Mouse (Mus musculus): Measurements from ENCODE around the gene Cdt1.
A peak's percentile ranks its signal among the peaks of the same experiment; 100 is the strongest.

Gene Cdt1

GRCm38 (mm10) chr8:122567361-122568108, at the start of gene Cdt1:
TSS of gene Cdt1 (plus strand) at chr8:122568015.
- DNase-seq, result peak; percentile 96

DNA sequence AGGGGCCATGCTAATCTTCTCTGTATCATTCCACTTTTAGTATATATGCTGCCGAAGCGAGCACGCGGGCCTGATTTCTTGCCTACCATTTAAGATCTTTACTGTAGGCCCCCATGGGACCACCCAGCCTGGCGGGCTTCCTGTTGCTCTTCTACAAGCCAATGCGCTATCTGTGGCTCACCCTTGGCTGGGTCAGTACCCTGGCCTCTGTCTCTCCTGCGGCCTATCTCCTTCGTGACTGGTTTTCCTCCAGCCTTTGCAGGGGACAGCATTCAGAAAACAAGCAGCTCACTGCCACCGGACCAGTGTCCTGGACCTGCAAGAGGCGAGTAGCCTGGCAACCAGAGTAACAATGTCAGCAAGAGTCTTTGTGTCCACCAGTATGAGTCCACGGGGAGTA, 47.2 kb upstream of the Cdt1 start:
- no peak for DNase-seq

GRCm38 (mm10) chr8:122522796-122523651, 44.8 kb upstream of the Cdt1 start:
- DNase-seq, result no peak

GRCm38 (mm10) chr8:122523652-122524360, 44.0 kb upstream of the Cdt1 start:
- peak; percentile 24 for DNase-seq

DNA sequence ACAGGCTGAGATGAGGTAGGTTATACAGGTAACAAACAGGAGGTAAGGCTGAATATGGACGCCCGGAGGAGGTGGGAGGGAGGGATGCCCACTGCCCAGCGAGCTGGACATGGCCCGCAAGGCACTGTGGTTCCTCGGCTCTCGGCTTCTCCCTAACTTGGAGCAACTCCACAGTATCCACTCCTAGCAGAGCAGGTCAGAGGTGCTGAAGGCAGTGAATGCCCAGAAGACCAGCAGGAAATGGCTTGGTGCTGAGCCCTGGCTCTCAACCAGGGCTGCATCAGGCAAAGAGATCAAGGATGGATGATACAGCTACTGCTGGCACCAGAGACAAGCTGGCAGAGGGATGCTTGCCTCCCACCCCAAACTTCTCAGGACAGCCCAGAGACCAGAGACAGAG, 43.3 kb upstream of the Cdt1 start:
- no peak for DNase-seq

DNA sequence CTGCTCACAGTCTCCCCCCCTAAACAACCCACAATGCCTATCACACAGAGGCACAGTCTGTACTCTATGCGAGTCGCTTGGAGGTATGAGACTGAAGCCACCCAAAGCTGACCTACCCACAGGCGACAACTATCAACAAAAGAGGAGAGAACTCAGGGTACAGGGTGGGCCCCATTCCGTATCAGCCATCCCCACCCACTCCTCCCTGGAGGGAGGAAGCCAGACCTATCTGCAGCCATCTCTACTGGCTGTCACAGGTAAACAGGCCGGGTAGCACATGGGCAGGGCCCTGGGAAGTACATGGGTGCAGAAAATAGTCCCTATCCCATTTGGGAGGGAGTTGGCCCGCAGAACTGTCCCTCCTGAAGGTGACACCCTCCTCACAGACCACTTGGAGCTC, 42.8 kb upstream of the Cdt1 start:
- no peak for DNase-seq

- no peak for DNase-seq
Measured at GRCm38 (mm10) chr8:122526084-122526483, 41.7 kb upstream of the Cdt1 start.

- DNase-seq, result no peak
Measured at GRCm38 (mm10) chr8:122526526-122527170, 41.2 kb upstream of the Cdt1 start.

GRCm38 (mm10) chr8:122527937-122528336, 39.9 kb upstream of the Cdt1 start:
- DNase-seq, result no peak

DNA sequence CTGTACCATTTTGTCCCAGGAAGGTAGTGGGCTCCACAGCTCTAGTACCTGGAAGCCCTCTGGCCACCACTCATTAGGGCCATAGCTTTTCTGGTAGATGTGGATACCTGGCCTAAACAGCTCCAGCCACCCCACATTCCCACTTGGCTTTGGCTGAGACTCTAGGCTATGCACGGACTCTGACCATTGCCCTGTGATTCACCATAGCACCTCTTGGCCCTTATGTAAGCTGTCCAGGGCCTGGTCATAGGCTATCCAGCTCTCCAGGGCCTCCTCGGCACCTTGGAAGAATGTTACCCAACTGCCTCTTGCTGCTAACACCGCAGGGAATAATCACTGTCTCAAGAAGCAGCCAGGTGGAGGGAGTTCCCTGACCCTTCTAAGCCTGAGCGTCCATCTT, 38.7 kb upstream of the Cdt1 start:
- DNase-seq, result no peak

DNA sequence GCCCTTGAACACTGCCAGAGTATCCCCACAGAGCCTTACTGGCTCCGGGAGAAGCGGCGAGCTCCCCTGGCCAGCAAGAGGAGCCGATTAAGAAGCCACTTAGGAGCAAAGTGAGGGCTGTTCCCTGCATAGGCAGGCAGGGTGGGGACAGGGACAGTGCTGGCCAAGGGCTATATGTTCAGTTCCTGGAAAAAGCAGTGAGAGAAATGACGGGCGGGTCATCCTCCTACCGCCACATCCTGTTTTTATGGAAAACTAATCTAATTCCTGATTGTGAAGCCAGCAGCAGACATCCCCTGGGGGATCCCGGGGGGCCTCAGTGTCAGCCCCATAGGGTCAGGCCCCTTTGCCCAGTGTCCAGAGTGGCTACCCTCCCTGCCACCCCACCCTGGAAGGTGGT, 36.5 kb upstream of the Cdt1 start:
- DNase-seq, result no peak

DNA sequence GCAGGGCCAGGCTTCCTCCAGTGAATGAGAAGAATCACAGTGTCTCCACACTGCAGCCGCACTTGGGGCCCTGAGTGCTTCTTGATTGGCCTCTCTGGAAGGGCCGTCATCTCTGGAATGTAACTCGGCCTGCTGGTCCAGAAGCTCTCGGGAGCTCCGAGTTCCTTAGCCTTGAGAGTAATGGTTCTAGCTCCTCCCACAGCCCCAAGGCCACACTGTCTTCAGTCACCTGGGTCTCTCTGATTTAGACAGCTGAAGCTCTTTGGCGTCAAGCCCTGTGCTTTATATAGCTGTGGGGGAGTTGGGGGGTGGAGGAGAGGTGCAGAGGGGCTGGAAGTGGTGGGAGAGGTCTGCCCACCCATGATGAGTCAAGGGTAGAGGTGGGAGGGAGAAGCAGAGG, 30.8 kb upstream of the Cdt1 start:
- DNase-seq, result no peak

DNA sequence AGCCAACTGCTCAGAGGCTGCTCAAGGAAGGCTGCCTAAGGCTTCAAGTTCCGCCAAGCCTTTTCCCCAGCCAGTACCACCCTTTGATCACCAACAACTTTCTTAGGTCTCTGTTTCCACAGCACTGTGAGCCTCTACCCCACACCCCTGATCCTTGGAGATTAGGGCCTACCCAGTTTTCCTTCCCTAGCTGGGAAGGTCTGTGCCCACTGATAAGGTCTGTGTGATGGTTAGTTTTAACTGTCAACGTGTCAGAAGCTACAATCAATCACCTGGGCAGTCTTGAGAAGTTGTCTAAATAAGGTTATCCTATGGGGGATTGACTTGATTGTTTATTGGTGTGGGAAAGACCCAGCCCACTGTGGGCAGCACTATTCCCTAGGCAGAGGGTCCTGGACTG, 30.0 kb upstream of the Cdt1 start:
- no peak for DNase-seq

- no peak for DNase-seq
Measured at GRCm38 (mm10) chr8:122538310-122539076, 29.3 kb upstream of the Cdt1 start.

DNA sequence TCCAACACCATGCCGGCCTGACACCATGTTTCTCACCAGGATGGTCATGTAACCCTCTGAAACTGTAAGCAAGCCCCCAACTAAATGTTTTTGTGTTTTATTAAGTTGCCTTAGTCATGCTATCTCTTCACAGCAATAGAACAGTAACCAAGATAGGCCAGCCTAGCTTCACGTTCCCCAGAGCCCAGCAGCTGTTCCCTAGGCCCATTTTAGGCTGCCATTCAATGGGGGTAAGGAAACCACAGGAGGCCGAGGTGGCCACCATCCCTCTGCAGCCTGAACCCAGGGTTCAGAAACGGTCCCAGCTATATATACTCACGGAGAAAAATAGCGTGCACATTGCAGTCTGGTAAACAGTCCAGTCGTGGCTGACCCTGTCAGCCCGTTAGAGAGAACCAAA, 23.7 kb upstream of the Cdt1 start:
- DNase-seq, result no peak

- DNase-seq, result no peak
Measured at GRCm38 (mm10) chr8:122546066-122546755, 21.6 kb upstream of the Cdt1 start.

DNA sequence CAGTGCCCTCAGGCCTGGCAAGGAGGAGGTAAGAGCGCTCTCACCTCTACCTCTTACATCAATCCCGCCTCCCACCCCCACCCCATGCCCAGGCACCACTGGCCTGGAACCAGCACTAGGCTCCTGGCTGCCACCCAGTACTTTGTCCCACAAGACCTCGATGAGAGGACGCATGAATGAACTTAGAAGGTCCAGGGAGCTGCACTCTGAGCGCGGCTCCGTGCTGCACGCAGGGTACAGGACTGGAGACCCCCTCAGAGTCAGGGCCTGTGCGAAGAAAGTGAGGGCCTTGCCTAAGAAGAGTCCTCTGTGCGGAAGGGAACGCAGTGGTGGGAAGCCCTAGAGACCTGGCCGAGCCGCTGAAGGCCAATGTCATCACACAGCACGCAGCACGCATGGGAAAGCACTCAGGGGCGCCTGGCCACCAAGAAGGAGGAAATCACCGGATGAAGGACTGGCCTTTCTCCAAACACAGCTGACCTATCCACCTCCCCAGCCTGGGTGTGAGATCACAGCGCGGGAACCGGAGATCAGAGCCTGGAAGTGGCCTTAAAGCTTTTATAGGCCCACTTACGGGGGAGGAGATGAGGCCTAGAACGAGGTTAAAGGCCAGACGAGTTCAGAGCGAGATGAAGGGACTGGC, 20.9 kb upstream of the Cdt1 start:
- DNase-seq, result no peak

DNA sequence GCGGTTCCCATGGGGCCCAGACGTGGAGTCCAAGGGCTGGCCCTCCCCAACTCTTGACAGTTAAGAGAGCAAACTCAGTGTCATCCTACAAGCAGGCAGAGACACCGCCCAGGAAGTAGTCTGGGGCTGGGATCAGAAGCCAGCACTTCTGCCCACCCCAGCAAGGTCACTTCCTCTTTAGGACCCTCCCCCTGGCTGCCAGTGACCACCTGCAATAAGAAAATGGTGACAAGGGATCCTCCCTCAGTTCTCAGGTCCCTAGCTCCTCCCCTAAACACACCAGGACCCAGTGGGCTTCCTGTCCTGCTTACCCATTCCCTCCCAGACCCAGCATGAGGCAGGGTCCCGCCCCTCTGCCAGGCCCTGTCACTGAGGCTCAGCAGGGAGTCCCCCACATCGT, 20.0 kb upstream of the Cdt1 start:
- DNase-seq, result no peak

DNA sequence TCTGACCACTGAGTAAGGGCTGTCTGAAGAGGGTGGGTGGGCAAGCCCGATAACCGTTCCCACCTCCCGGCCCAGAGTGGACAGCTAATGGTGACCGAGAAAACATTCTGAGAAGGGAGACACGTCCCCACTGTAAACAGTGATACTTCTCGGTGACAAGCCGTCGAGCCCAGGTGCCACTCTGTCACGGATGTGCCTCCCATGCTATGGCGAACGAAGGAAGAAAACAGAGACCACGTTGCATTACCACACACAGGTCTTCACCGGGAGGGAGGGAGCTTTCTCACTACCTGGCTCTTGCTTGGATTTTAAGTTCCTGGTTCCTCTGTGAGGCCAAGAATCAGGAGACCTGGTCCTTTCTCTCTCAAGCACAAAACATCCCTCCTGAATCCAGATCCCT, 19.5 kb upstream of the Cdt1 start:
- no peak for DNase-seq

- DNase-seq, result no peak
Measured at GRCm38 (mm10) chr8:122548891-122549439, 18.9 kb upstream of the Cdt1 start.
